Mouse (Mus musculus) olfactory bulb, adult 2 months (tissue): ENCODE data around the gene Fstl3.

Experiments used
- CTCF ChIP-seq: fragments of 200-500 bp; IDR thresholded peaks from 2 replicates; pipeline ENCODE4 v1.5.1; 2012; ENCODE audit warnings: low read depth, mild to moderate bottlenecking, low read length, moderate library complexity; ENCODE audit not compliant: insufficient read depth
- POLR2A ChIP-seq: fragments of 200-500 bp; IDR thresholded peaks from 2 replicates; pipeline ENCODE4 v1.6.1; 2012; ENCODE audit warnings: mild to moderate bottlenecking, low read depth, low read length, moderate library complexity; ENCODE audit not compliant: insufficient read depth

- TF ChIP-seq POLR2A, result peak; percentile 34
- no peak for TF ChIP-seq CTCF
Measured at GRCm38 (mm10) chr10:79766508-79767325, 10.4 kb upstream of the Fstl3 start, which contains the start of gene Rnf126.
